Mouse (Mus musculus): ENCODE data around the gene Lcn2. TPM values are rescaled to one million over a fixed set of nuclear protein-coding genes. Genes with fewer than 3 reads are reported as not detected.
"Not testable (repeated sequence)": the region's sequence is repeated elsewhere in the genome, so short reads cannot be mapped to it uniquely, and the experiment has no call there.

The Lcn2 gene
- polyA plus RNA-seq, 1 experiment from 2014 or later, result 2.2 TPM

- Histone ChIP-seq H3K27ac (peak overlapping the region; percentile 89), H3K4me3 (peak overlapping the region; percentile 62), H3K9ac (peak overlapping the region; percentile 69), H3K4me2 (peak overlapping the region; percentile 92), H3K36me3 (peaks cover 14% of the 10 kb centered on the region), H3K4me1 (peaks cover 24% of the 10 kb centered on the region)
- not testable (repeated sequence) for ATAC-seq (ENCODE audit: borderline replicate concordance, extremely low read depth, low FRiP score, low TSS enrichment); H3K27me3 ChIP-seq; H3K9me3 ChIP-seq
- WGBS, result 27% methylated on average over 5 of the region's 5 CpGs
Observed at GRCm38 (mm10) chr2:32362274-32362673, 25.8 kb downstream of the Lcn2 start.

- peak overlapping the region; percentile 35 for H3K9ac ChIP-seq
- H3K4me2 ChIP-seq, result peak overlapping the region; percentile 85
- peak overlapping the region; percentile 41 for H3K4me3 ChIP-seq
- peaks cover 10% of the 10 kb centered on the region; the same call in 1 of the 2 replicates for H3K36me3 ChIP-seq
- H3K9me3 ChIP-seq, result no peaks in the 10 kb centered on the region
- WGBS, result 3% methylated on average over 24 of the region's 24 CpGs
- no peak for ATAC-seq (ENCODE audit: borderline replicate concordance, extremely low read depth, low FRiP score, low TSS enrichment)
- peaks cover 24% of the 10 kb centered on the region for H3K4me1 ChIP-seq
- H3K27ac ChIP-seq, result no peak overlapping the region
- H3K27me3 ChIP-seq, result peaks cover 8% of the 10 kb centered on the region
Observed at GRCm38 (mm10) chr2:32361437-32361836, 26.6 kb downstream of the Lcn2 start.

GRCm38 (mm10) chr2:32360741-32361140, 27.3 kb downstream of the Lcn2 start:
- Histone ChIP-seq H3K9ac (peak overlapping the region; percentile 35; the same call in 1 of the 2 replicates), H3K27ac (no peak overlapping the region), H3K27me3 (peaks cover 8% of the 10 kb centered on the region), H3K4me3 (peak overlapping the region; percentile 41), H3K36me3 (peaks cover 5% of the 10 kb centered on the region; the same call in 1 of the 2 replicates), H3K4me2 (peak overlapping the region; percentile 85), H3K9me3 (no peaks in the 10 kb centered on the region), H3K4me1 (peaks cover 24% of the 10 kb centered on the region)
- 3% methylated on average over 14 of the region's 14 CpGs for WGBS
- no peak for ATAC-seq (ENCODE audit: borderline replicate concordance, extremely low read depth, low FRiP score, low TSS enrichment)

- Histone ChIP-seq H3K36me3 (no peaks in the 10 kb centered on the region), H3K4me2 (no peak overlapping the region), H3K27me3 (peaks cover 8% of the 10 kb centered on the region), H3K4me3 (no peak overlapping the region), H3K4me1 (peaks cover 17% of the 10 kb centered on the region), H3K27ac (no peak overlapping the region), H3K9ac (no peak overlapping the region), H3K9me3 (no peaks in the 10 kb centered on the region)
- WGBS, result 49% methylated on average over 10 of the region's 10 CpGs
- no peak for ATAC-seq (ENCODE audit: borderline replicate concordance, extremely low read depth, low FRiP score, low TSS enrichment)
Observed at GRCm38 (mm10) chr2:32358381-32358780, 29.7 kb downstream of the Lcn2 start.

- H3K9ac ChIP-seq, result no peak overlapping the region
- no peaks in the 10 kb centered on the region for H3K9me3 ChIP-seq
- no peak overlapping the region for H3K4me2 ChIP-seq
- no peak for ATAC-seq (ENCODE audit: borderline replicate concordance, extremely low read depth, low FRiP score, low TSS enrichment)
- WGBS, result 54% methylated on average over 3 of the region's 3 CpGs
- H3K36me3 ChIP-seq, result no peaks in the 10 kb centered on the region
- no peak overlapping the region for H3K4me3 ChIP-seq
- H3K27me3 ChIP-seq, result peaks cover 8% of the 10 kb centered on the region
- no peak overlapping the region for H3K27ac ChIP-seq
- peaks cover 23% of the 10 kb centered on the region for H3K4me1 ChIP-seq
Observed at GRCm38 (mm10) chr2:32357710-32358109, 30.3 kb downstream of the Lcn2 start.

- WGBS, result 54% methylated on average over 10 of the region's 10 CpGs
- ATAC-seq (ENCODE audit: borderline replicate concordance, extremely low read depth, low FRiP score, low TSS enrichment), result no peak
Observed at GRCm38 (mm10) chr2:32356216-32356615, 31.8 kb downstream of the Lcn2 start.

GRCm38 (mm10) chr2:32354336-32354895, 33.6 kb downstream of the Lcn2 start:
- H3K27me3 ChIP-seq, result peaks cover 8% of the 10 kb centered on the region; the same call in 1 of the 2 replicates
- H3K36me3 ChIP-seq, result no peaks in the 10 kb centered on the region
- WGBS, result 71% methylated on average over 3 of the region's 3 CpGs
- peaks cover 24% of the 10 kb centered on the region for H3K4me1 ChIP-seq
- no peak overlapping the region for H3K4me3 ChIP-seq
- no peak for ATAC-seq (ENCODE audit: borderline replicate concordance, extremely low read depth, low FRiP score, low TSS enrichment)
- no peak overlapping the region for H3K27ac ChIP-seq
- H3K9ac ChIP-seq, result no peak overlapping the region
- no peak overlapping the region for H3K4me2 ChIP-seq
- no peaks in the 10 kb centered on the region for H3K9me3 ChIP-seq

More at GRCm38 (mm10) chr2:32356216-32356615, 31.8 kb downstream of the Lcn2 start:
- peaks cover 8% of the 10 kb centered on the region; the same call in 1 of the 2 replicates for H3K27me3 ChIP-seq
- H3K36me3 ChIP-seq, result no peaks in the 10 kb centered on the region
- H3K9me3 ChIP-seq, result no peaks in the 10 kb centered on the region
- no peak overlapping the region for H3K9ac ChIP-seq
- no peak overlapping the region for H3K4me3 ChIP-seq
- peaks cover 27% of the 10 kb centered on the region for H3K4me1 ChIP-seq
- no peak overlapping the region for H3K27ac ChIP-seq
- H3K4me2 ChIP-seq, result no peak overlapping the region

GRCm38 (mm10) chr2:32353836-32354235, 34.2 kb downstream of the Lcn2 start:
- Histone ChIP-seq H3K4me1 (peaks cover 24% of the 10 kb centered on the region), H3K9me3 (no peaks in the 10 kb centered on the region), H3K36me3 (no peaks in the 10 kb centered on the region), H3K27me3 (peaks cover 8% of the 10 kb centered on the region; the same call in 1 of the 2 replicates), H3K27ac (no peak overlapping the region), H3K4me3 (no peak overlapping the region), H3K9ac (peak overlapping the region; percentile 57; the same call in 1 of the 2 replicates), H3K4me2 (peak overlapping the region; percentile 99; the same call in 1 of the 2 replicates)
- WGBS, result 34% methylated on average over 6 of the region's 6 CpGs
- no peak for ATAC-seq (ENCODE audit: borderline replicate concordance, extremely low read depth, low FRiP score, low TSS enrichment)

GRCm38 (mm10) chr2:32353007-32353542, 35.0 kb downstream of the Lcn2 start, which contains the start of gene Dnm1:
Dnm1 (minus strand) TSS chr2:32353338.
- peak within 1 kb of the TSS; percentile 65 for H3K4me3 ChIP-seq
- under 1% methylated on average over 63 of the region's 63 CpGs for WGBS
- peak; percentile 62; the same call in 1 of the 2 replicates for ATAC-seq (ENCODE audit: borderline replicate concordance, extremely low read depth, low FRiP score, low TSS enrichment)
- peaks cover 8% of the 10 kb centered on the region; the same call in 1 of the 2 replicates for H3K27me3 ChIP-seq
- H3K4me1 ChIP-seq, result peaks cover 24% of the 10 kb centered on the region
- no peaks in the 10 kb centered on the region for H3K36me3 ChIP-seq
- H3K27ac ChIP-seq, result peak within 1 kb of the TSS; percentile 26; the same call in 1 of the 2 replicates
- no peaks in the 10 kb centered on the region for H3K9me3 ChIP-seq
- peak within 1 kb of the TSS; percentile 57 for H3K9ac ChIP-seq
- H3K4me2 ChIP-seq, result peak within 1 kb of the TSS; percentile 99

- peaks cover 8% of the 10 kb centered on the region; the same call in 1 of the 2 replicates for H3K27me3 ChIP-seq
- no peaks in the 10 kb centered on the region for H3K36me3 ChIP-seq
- no peaks in the 10 kb centered on the region for H3K9me3 ChIP-seq
- peak within 1 kb of the TSS; percentile 65 for H3K4me3 ChIP-seq
- peak within 1 kb of the TSS; percentile 57 for H3K9ac ChIP-seq
- peak within 1 kb of the TSS; percentile 26; the same call in 1 of the 2 replicates for H3K27ac ChIP-seq
- peak within 1 kb of the TSS; percentile 99 for H3K4me2 ChIP-seq
- peak; percentile 23; the same call in 1 of the 2 replicates for ATAC-seq (ENCODE audit: borderline replicate concordance, extremely low read depth, low FRiP score, low TSS enrichment)
- WGBS, result 1% methylated on average over 42 of the region's 52 CpGs
- H3K4me1 ChIP-seq, result peaks cover 24% of the 10 kb centered on the region
Observed at GRCm38 (mm10) chr2:32352151-32353006, 35.7 kb downstream of the Lcn2 start, which contains the start of gene Ciz1. Ciz1 (plus strand) TSS chr2:32352327.

- Histone ChIP-seq H3K36me3 (no peaks in the 10 kb centered on the region), H3K27ac (no peak overlapping the region), H3K9me3 (no peaks in the 10 kb centered on the region), H3K4me3 (peak overlapping the region; percentile 65), H3K27me3 (peaks cover 8% of the 10 kb centered on the region; the same call in 1 of the 2 replicates), H3K4me2 (peak overlapping the region; percentile 99), H3K4me1 (peaks cover 24% of the 10 kb centered on the region), H3K9ac (no peak overlapping the region)
- 37% methylated on average over 9 of the region's 9 CpGs for WGBS
- ATAC-seq (ENCODE audit: borderline replicate concordance, extremely low read depth, low FRiP score, low TSS enrichment), result no peak
Observed at GRCm38 (mm10) chr2:32351471-32351961, 36.5 kb downstream of the Lcn2 start.
